8 mouse cellular contexts compared by ENCODE assay signal in genomic region chr5:91074450-91074950, GRCm38 (mm10). TPM values are rescaled to one million over a fixed set of nuclear protein-coding genes. Genes with fewer than 3 reads are reported as not detected.
DNase-seq lines count a peak whose midpoint lies in the region; ATAC-seq lines count a peak whose summit lies in the region.

Gene Ereg (plus strand): TSS chr5:91074622.

- peaks cover 4% of the 10 kb centered on the region; the same call in 1 of the 2 replicates for H3K4me1 ChIP-seq in megakaryocyte, embryonic 14.5 days
- no peaks in the 10 kb centered on the region; the same call in 1 of the 2 replicates for H3K4me1 ChIP-seq in hindbrain, embryonic 11.5 days (replicated peaks; ENCODE audit: control insufficient read depth, insufficient read depth, low read length)

- H3K4me3 ChIP-seq in megakaryocyte, embryonic 14.5 days (replicated peaks) = peak within 1 kb of the TSS; percentile 38
- peak within 1 kb of the TSS; percentile 27 for H3K4me3 ChIP-seq in hindbrain, embryonic 11.5 days (ENCODE audit: low read depth, low read length)

- ATAC-seq in megakaryocyte, adult 5-6 weeks (ENCODE audit: poor library complexity, severe bottlenecking) = no peak
- peak; percentile 75 for ATAC-seq in hindbrain, embryonic 11.5 days (ENCODE audit: low FRiP score)

- H3K9me3 ChIP-seq in megakaryocyte, embryonic 14.5 days = 0 out of 2 replicates have a peak, but pooled peaks cover 6% of the 10 kb centered on the region
- H3K9me3 ChIP-seq in hindbrain, embryonic 11.5 days (ENCODE audit: control insufficient read depth, low read length) = no peaks in the 10 kb centered on the region

- no peak within 1 kb of the TSS for H3K27ac ChIP-seq in hindbrain, embryonic 11.5 days (ENCODE audit: low read depth, low read length)

- H3K36me3 ChIP-seq in megakaryocyte, embryonic 14.5 days (replicated peaks; ENCODE audit: low read length) = no peaks in the 10 kb centered on the region
- no peaks in the 10 kb centered on the region for H3K36me3 ChIP-seq in hindbrain, embryonic 11.5 days (ENCODE audit: control insufficient read depth, insufficient read depth, low read length)

- peak within 1 kb of the TSS; percentile 54 for H3K4me2 ChIP-seq in hindbrain, embryonic 11.5 days (replicated peaks; ENCODE audit: low read depth, low read length)

- DNase-seq in embryo, embryonic 9.5 days (ENCODE audit: extremely low spot score) = peak; percentile 58
- DNase-seq in hindbrain, embryonic 11.5 days (ENCODE audit: low spot score) = peak; percentile 43
- DNase-seq in lung, postnatal 14 days = peak; percentile 13
- peak; percentile 28 to 59 for DNase-seq in urinary bladder, postnatal 4 days (ENCODE audit: low spot score in 2 of 2)
- no peak for DNase-seq in spleen, adult 12 weeks (ENCODE audit: low spot score)
- DNase-seq in adrenal gland, adult 8-10 months = no peak

- H3K27me3 ChIP-seq in megakaryocyte, embryonic 14.5 days (replicated peaks) = peaks cover 30% of the 10 kb centered on the region
- no peaks in the 10 kb centered on the region; the same call in 1 of the 2 replicates for H3K27me3 ChIP-seq in hindbrain, embryonic 11.5 days (ENCODE audit: control insufficient read depth, insufficient read depth, low read length)

- 2% methylated on average over 25 of the region's 25 CpGs for whole genome bisulfite sequencing in hindbrain, embryonic 11.5 days

- 0 out of 2 replicates have a peak within 1 kb of the TSS, but pooled peaks have one; percentile 1 for H3K9ac ChIP-seq in hindbrain, embryonic 11.5 days (ENCODE audit: low read depth, low read length)

RNA-seq across cellular contexts. Expression of gene Ereg, which starts in this region (rescaled TPM):
- polyA plus RNA-seq in megakaryocyte, embryonic 14.5 days (2012; ENCODE audit: insufficient read depth, low replicate concordance) = not detected in 2 replicates
- not detected in 2 replicates for total RNA-seq in megakaryocyte, adult 5-6 weeks (2015)
- not detected in 2 replicates for total RNA-seq in megakaryocyte, adult 5-6 weeks (2017)
- polyA plus RNA-seq in hindbrain, embryonic 11.5 days (2014; fragmentation: Nextera tagmentation; extraction: Ambion mirVana) = not detected in 2 replicates
- under 1 TPM in 2 of 4 experiments, not detected in 2; 0.09 to 0.17 TPM for total RNA-seq in adrenal gland, adult 8-10 months (2022)

Comparison
In these comparisons a context has a peak if more than half of its experiments do, and no peak if none do; other contexts are left out.
1. Peak in DNase-seq, ATAC-seq, H3K4me3 ChIP-seq, H3K9ac ChIP-seq and H3K4me2 ChIP-seq in hindbrain, embryonic 11.5 days; RNA of the gene not detected or under 1 TPM.
2. DNase-seq: peak in embryo, embryonic 9.5 days (single experiment), lung, postnatal 14 days (single experiment) and urinary bladder, postnatal 4 days (2 of 2); none in spleen, adult 12 weeks (single experiment) and adrenal gland, adult 8-10 months (single experiment).